Mouse (Mus musculus) retina, postnatal 1 day (tissue): ENCODE measurements at regions not wholly inside any gene's neighbourhood (a gene's known extent, or its start where the extent isn't known, plus 50 kb on each side); places are given as distances from the start of the nearest gene placed in this dataset.
A peak's percentile ranks its signal among the peaks of the same experiment; 100 is the strongest.

Experiments used
- DNase-seq: peaks from one replicate; pipeline ENCODE4 v3.0.0-alpha.2; 2012

DNA sequence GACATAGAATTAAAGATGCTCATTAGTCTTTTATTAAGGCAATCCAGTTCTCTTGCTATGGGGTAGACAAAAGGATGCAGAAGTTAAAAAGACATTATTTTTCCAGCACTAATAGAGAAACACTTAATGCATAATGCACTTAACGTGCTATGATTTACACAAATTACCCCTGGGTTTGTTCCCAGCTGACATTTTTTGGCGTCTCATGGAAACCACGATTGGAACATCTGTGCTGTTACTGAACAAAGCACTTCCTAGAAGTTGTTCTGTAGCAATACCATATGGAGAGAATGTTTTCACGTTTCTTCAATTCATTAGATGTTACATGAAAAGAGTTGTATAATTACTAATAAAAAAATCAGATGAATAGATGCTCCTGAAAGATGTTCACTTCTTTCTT is 635.2 kb downstream of the Gm597 start:
- no peak for DNase-seq

DNA sequence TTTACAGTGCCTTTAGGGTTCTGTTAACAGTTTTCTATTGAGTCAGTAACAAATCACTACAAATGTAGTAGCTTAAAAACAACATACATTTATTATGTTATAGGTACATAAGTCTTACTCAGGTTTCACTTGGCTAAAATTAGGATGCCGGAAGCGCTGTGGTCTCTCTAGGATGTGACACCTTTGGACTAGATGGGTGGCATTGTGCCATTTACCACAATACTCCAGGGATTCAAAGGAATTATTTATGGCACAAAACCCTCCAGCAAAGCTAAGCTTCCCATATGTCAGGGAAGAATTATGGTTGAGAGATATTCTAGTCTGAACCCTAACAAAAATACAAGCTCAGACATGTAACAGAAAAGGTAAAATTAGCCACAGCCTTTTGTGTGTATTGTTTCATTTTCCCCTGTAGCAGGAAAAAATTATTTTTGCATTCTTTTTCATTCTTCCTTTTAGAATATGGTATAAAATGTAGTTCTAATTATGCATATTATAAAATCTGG is 678.0 kb downstream of the Gm597 start:
- no peak for DNase-seq

DNA sequence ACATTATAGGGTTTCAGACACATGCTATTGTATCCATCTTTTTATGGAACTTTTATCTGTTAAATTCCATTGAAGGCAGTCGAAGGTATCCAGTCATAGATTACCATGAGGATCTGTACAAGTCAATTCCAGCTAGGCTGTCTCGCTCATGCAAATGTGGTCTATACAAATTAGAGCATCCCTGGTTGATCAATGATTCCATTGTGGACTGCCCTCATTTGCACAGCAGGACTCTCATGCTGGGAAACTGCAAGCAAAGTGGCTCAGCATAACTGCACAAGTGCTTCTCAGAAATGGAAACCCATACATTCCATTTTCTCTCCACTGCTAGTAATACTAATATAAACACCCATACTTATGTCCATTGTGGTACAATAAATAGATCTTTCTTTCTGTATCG is 695.6 kb downstream of the Gm597 start:
- peak; percentile 60 for DNase-seq

DNA sequence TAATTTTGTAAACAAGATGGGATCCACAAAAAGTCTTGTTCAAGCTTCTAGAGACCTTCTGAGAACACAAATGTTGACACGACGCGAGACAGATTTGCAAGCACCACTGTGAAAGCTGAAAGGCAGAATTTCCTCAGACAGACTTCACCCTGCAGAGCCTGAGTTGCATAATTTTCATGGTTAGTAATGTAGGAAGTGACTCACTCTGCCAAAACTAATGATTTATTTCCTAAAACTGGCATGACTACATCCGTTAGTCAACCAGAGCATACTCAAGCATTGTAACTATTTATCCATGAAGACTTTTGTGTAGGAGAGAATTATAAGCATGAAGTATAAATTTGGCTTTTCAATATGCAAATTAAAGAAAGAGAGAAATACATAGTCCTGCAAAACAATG is 726.1 kb downstream of the Gm597 start:
- DNase-seq, result no peak

DNA sequence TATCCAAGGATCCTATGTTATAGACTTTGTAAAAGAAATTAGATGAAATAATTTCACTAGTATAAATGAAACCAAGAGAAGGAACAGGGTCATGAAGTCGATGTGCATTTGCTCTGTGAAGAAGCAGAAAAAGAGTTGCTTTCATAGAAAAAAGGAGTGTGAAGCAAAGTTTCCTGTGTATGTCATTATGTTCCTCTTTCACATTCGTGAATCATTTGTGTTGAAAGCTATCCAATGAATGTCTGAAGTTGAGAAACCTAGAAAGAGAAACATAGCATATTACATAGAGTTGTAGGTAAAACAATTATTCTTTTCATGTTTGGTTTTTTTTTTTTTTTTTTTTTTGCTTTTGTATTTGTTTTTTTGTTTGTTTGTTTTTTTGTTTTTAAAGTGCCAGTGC is 732.1 kb downstream of the Gm597 start:
- no peak for DNase-seq

DNA sequence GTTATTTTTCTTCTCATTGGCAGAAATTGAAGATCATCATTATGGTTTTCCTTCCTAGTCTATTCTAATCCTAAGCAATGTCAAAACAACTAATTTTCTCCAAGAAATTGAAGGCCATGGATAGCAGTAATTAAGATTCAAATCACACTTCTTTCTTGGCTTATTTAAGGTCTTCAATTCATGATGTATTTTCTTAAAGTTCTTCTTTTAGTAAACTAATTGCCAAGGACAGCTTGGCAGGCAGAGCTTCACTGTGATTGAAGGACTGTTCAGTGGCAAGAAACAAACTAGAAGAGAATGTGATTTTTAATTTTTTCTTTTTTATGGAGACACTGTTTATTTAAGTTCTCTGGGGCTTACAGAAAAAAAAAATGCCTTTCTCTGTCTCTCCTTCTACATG is 732.7 kb downstream of the Gm597 start:
- no peak for DNase-seq

DNA sequence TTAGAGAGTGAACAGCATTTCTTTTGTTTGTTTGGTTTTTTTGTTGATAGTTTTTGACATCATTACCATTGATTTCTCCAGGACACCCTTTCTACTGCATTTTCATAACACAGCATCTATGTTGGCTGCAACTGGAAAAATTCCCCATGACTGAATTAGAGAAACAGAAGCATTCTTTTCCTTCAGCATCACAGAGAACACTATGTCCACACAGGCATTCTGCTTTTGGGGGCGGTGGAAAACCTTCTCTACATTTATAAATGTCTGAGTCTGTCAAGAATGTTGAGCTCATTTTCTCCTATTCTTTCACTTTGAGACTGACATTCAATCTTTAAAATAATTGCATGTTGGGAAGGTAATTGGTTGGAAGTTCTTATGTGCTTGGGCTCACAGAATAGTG is 734.4 kb downstream of the Gm597 start:
- no peak for DNase-seq

DNA sequence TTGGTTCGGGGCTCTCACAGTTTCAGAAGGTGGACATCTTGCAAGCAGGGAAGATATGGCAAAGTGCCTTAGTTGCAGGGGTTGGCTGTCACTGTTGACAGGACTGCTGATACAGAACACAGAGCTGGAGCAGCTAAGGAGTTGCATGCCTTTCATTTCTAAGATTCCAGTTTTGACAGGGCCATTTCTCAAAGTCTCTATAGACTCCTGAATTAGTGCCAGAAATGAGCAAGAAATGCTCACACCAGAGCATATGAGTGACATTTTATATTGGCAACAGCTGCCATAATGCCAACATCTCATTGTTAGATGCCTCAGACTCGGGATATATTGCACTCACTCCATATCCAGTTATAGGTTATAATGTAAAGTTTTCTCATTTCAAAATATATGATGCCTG is 754.3 kb downstream of the Gm597 start:
- no peak for DNase-seq

DNA sequence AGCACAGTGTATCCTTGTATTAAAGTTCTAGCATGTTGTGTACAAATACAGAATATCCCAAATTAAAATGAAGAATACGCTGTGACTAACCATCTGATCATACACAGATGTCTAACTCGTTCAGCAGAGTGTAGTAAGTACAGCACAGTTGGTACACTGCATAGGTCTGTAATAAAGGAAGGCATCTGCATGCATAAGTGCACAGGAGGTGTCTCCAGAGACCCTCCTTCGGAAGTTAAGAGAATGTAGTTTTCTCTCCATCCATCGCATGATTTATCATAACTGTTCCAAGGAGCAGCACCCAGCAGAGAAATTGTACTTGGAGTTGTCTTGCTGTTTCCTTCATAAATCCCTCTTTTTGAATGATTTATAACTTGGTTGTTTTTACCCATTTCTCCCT is 781.6 kb downstream of the Gm597 start:
- no peak for DNase-seq

DNA sequence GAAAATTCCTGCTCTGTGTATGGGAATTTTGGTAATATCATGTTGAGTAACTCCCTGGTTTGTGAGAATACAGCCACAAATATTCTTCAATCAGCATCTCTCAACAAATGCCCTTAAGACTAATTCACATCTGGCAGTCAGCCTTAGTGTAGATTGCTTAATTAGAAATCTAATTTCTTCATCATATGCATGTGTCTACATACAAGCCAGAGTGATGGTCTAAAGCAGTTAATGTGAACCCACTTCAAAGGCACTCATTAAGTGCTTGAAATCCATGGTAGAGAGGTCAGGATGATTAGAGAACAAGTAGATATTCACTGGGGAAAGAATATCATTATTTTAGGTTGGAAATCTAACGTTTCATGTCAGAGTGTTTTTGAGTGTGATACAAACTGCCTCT is 816.7 kb downstream of the Gm597 start:
- no peak for DNase-seq
